Mouse (Mus musculus) heart, embryonic 14.5 days (tissue): Measurements from ENCODE around the gene Gm14412. TPM values are rescaled to one million over a fixed set of nuclear protein-coding genes. Genes with fewer than 3 reads are reported as not detected.
"Not testable (repeated sequence)": the region's sequence is repeated elsewhere in the genome, so short reads cannot be mapped to it uniquely, and the experiment has no call there.

Source experiments
- ATAC-seq: fragments of 200-750 bp; cut with Nextera tagmentation; 2 replicates; pipeline ENCODE4 v1.8.0; 2017; ENCODE audit warnings: low read depth, moderate TSS enrichment; ENCODE audit not compliant: insufficient number of reproducible peaks, insufficient read depth, low FRiP score
- H3K27ac ChIP-seq, 2 experiments: fragments of 200-500 bp in 1 of 2; fragments of 300-500 bp in 1 of 2; sonication (generic) in 1 of 2; replicated peaks in 1 of 2; 2 replicates each; pipeline ENCODE4 v1.5.1; 2012 to 2014; ENCODE audit warnings: low read depth in 2 of 2, low read length in 2 of 2, control low read depth in 1 of 2, mild to moderate bottlenecking in 1 of 2, mixed read lengths in 1 of 2; ENCODE audit not compliant: control insufficient read depth in 1 of 2, insufficient read depth in 1 of 2
- H3K27me3 ChIP-seq: fragments of 300-500 bp; sonication (generic); 2 replicates; pipeline ENCODE4 v1.6.1; 2014; ENCODE audit warnings: mild to moderate bottlenecking, low read length, control low read depth; ENCODE audit not compliant: control insufficient read depth, insufficient read depth
- H3K36me3 ChIP-seq: fragments of 300-500 bp; sonication (generic); 2 replicates; pipeline ENCODE4 v1.6.1; 2014; ENCODE audit warnings: mild to moderate bottlenecking, control low read depth, low read length, mixed read lengths; ENCODE audit not compliant: control insufficient read depth, insufficient read depth
- H3K4me1 ChIP-seq, 2 experiments: fragments of 200-500 bp in 1 of 2; fragments of 300-500 bp in 1 of 2; sonication (generic) in 1 of 2; 2 replicates each; pipeline ENCODE4 v1.6.1; 2012 to 2014; ENCODE audit warnings: low read length in 2 of 2, control low read depth in 1 of 2, mixed read lengths in 1 of 2; ENCODE audit not compliant: control insufficient read depth in 2 of 2, insufficient read depth in 2 of 2
- H3K4me2 ChIP-seq: fragments of 300-500 bp; sonication (generic); 2 replicates; pipeline ENCODE4 v1.6.1; 2014; ENCODE audit warnings: mild to moderate bottlenecking, low read length
- H3K4me3 ChIP-seq, 2 experiments: fragments of 200-500 bp in 1 of 2; fragments of 300-500 bp in 1 of 2; sonication (generic) in 1 of 2; 2 replicates each; pipeline ENCODE4 v1.5.1; 2012 to 2014; ENCODE audit warnings: low read length in 2 of 2, mild to moderate bottlenecking in 2 of 2, control low read depth in 1 of 2, low read depth in 1 of 2, moderate library complexity in 1 of 2; ENCODE audit not compliant: control insufficient read depth in 1 of 2, insufficient read depth in 1 of 2
- H3K9ac ChIP-seq: fragments of 300-500 bp; sonication (generic); 2 replicates; pipeline ENCODE4 v1.6.1; 2014; ENCODE audit warnings: mild to moderate bottlenecking, low read length
- H3K9me3 ChIP-seq: fragments of 300-500 bp; sonication (generic); 2 replicates; pipeline ENCODE4 v1.6.1; 2016; ENCODE audit warnings: low read length, control low read depth; ENCODE audit not compliant: control insufficient read depth
- WGBS: fragments of 180-500 bp; shearing (Covaris S2); extraction: QIAGEN DNeasy Blood & Tissue Kit; methylation state at CpG from one replicate; pipeline ENCODE4 v1.1.7; 2014; 5-methylcytosine and 5-hydroxymethylcytosine counted together
- polyA plus RNA-seq: library from polyadenylated mRNA; unstranded; fragments of >200 nt; fragmentation: Nextera tagmentation; extraction: Ambion mirVana; gene quantifications from 2 replicates; pipeline ENCODE4 v1.2.1, GENCODE M21; 2014

Gene Gm14412
- 0.50 and 0.74 TPM in 2 replicates for polyA plus RNA-seq

- H3K9me3 ChIP-seq, H3K4me3 ChIP-seq, H3K36me3 ChIP-seq, H3K27me3 ChIP-seq, H3K4me1 ChIP-seq, H3K9ac ChIP-seq, H3K27ac ChIP-seq, ATAC-seq, H3K4me2 ChIP-seq: not testable (repeated sequence)
- 79% methylated on average over 2 of the region's 2 CpGs for WGBS
Measured at GRCm38 (mm10) chr2:177324257-177324733, at the start of gene Gm14412. TSS of gene Gm14412 (minus strand) at chr2:177324307.

GRCm38 (mm10) chr2:177329661-177330292 is 5.7 kb upstream of the Gm14412 start:
- H3K27me3 ChIP-seq, H3K9me3 ChIP-seq, H3K27ac ChIP-seq, H3K4me3 ChIP-seq, H3K36me3 ChIP-seq, H3K9ac ChIP-seq, H3K4me1 ChIP-seq, H3K4me2 ChIP-seq, ATAC-seq: not testable (repeated sequence)
- 72% methylated on average over 4 of the region's 4 CpGs for WGBS

- H3K9ac ChIP-seq, ATAC-seq, H3K27me3 ChIP-seq, H3K4me1 ChIP-seq, H3K27ac ChIP-seq, H3K36me3 ChIP-seq, H3K9me3 ChIP-seq, H3K4me2 ChIP-seq, H3K4me3 ChIP-seq: not testable (repeated sequence)
Measured at GRCm38 (mm10) chr2:177321361-177321760, 2.7 kb downstream of the Gm14412 start.

- not testable (repeated sequence) for ATAC-seq, H3K36me3 ChIP-seq, H3K27me3 ChIP-seq, H3K4me3 ChIP-seq, H3K27ac ChIP-seq, H3K9me3 ChIP-seq, H3K4me2 ChIP-seq, H3K9ac ChIP-seq, H3K4me1 ChIP-seq
- 54% methylated on average over 2 of the region's 2 CpGs for WGBS
Measured at GRCm38 (mm10) chr2:177320786-177321320, 3.3 kb downstream of the Gm14412 start.

GRCm38 (mm10) chr2:177318996-177319395 is 5.1 kb downstream of the Gm14412 start:
- no peak for ATAC-seq
- Histone ChIP-seq H3K4me2 (no peak overlapping the region), H3K4me3 (no peak overlapping the region), H3K9ac (no peak overlapping the region), H3K4me1 (no peaks in the 10 kb centered on the region), H3K27me3 (no peaks in the 10 kb centered on the region), H3K27ac (no peak overlapping the region), H3K9me3 (peaks cover 6% of the 10 kb centered on the region), H3K36me3 (no peaks in the 10 kb centered on the region)
- 72% methylated on average over 1 of the region's 1 CpGs for WGBS

GRCm38 (mm10) chr2:177309627-177310026 is 14.5 kb downstream of the Gm14412 start:
- H3K9me3 ChIP-seq, H3K4me1 ChIP-seq, H3K4me2 ChIP-seq, H3K36me3 ChIP-seq, ATAC-seq, H3K4me3 ChIP-seq, H3K27me3 ChIP-seq, H3K9ac ChIP-seq, H3K27ac ChIP-seq: not testable (repeated sequence)
- WGBS: 84% methylated on average over 4 of the region's 4 CpGs

GRCm38 (mm10) chr2:177304980-177305379 is 19.1 kb downstream of the Gm14412 start:
- not testable (repeated sequence) for H3K36me3 ChIP-seq, H3K27ac ChIP-seq, H3K4me3 ChIP-seq, H3K4me1 ChIP-seq, ATAC-seq, H3K9ac ChIP-seq, H3K27me3 ChIP-seq, H3K4me2 ChIP-seq, H3K9me3 ChIP-seq
- no CpG with 5 or more reads among the region's 2 CpGs for WGBS

GRCm38 (mm10) chr2:177283701-177284100 is 40.4 kb downstream of the Gm14412 start:
- H3K9me3 ChIP-seq, ATAC-seq, H3K27me3 ChIP-seq, H3K9ac ChIP-seq, H3K4me3 ChIP-seq, H3K4me2 ChIP-seq, H3K36me3 ChIP-seq, H3K4me1 ChIP-seq, H3K27ac ChIP-seq: not testable (repeated sequence)
- WGBS: 25% methylated on average over 2 of the region's 3 CpGs
